Mouse (Mus musculus): ENCODE results near the gene Hacd4.

Hacd4 gene

GRCm38 (mm10) chr4:88356652-88357051 is 82.1 kb downstream of the Hacd4 start:
- DNase-seq (ENCODE audit: extremely low read depth, insufficient read length, low spot score) = no peak

- peak; percentile 32 for DNase-seq (ENCODE audit: extremely low read depth, insufficient read length, low spot score)
These were observed 87.8 kb downstream of the Hacd4 start for GRCm38 (mm10) chr4:88350910-88351309.

Measured in 3134 (cell line).